Mouse (Mus musculus): Measurements from ENCODE around the gene Cutc. TPM values are rescaled to one million over a fixed set of nuclear protein-coding genes. Genes with fewer than 3 reads are reported as not detected.
A peak's percentile ranks its signal among the peaks of the same experiment; 100 is the strongest.

The Cutc gene
- polyA plus RNA-seq, 2 experiments: 6.7 to 9.7 TPM

- TF ChIP-seq EP300 (IDR thresholded peaks at IDR 0.05; ENCODE audit: low read depth) (no peak), CTCF (IDR thresholded peaks at IDR 0.05; ENCODE audit: low read depth) (no peak)
- Histone ChIP-seq H3K27ac (no peak overlapping the region), H3K36me3 (replicated peaks; ENCODE audit: control insufficient read depth, insufficient read depth, low read depth) (no peaks in the 10 kb centered on the region), H3K4me2 (ENCODE audit: low read depth) (no peak overlapping the region), H3K27me3 (ENCODE audit: control insufficient read depth, insufficient read depth, low read length) (no peaks in the 10 kb centered on the region), H3K4me3 (ENCODE audit: insufficient read depth in 1 of 2, low read depth in 2 of 2, low read length in 2 of 2) (no peak overlapping the region), H3K4me1 (replicated peaks; ENCODE audit: control insufficient read depth in 2 of 2, insufficient read depth in 2 of 2, low read length in 1 of 2) (no peaks in the 10 kb centered on the region; a peak in 1 of 4 replicates), H3K9ac (replicated peaks) (no peak overlapping the region), H3K9me3 (ENCODE audit: control insufficient read depth, low read length) (no peaks in the 10 kb centered on the region)
- 17% methylated on average over 9 of the region's 9 CpGs for WGBS (ENCODE audit: insufficient replicate concordance)
- DNase-seq (ENCODE audit: low read depth in 3 of 3, low spot score in 3 of 3) (no peak), ATAC-seq (ENCODE audit: insufficient read depth) (no peak)
These were observed 48.7 kb downstream of the Cutc start for GRCm38 (mm10) chr19:43801427-43802051.

GRCm38 (mm10) chr19:43803866-43804265, 51.1 kb downstream of the Cutc start:
- WGBS (ENCODE audit: insufficient replicate concordance): 73% methylated on average over 10 of the region's 10 CpGs

GRCm38 (mm10) chr19:43809331-43809730, 56.5 kb downstream of the Cutc start:
- no peak for TF ChIP-seq EP300 (IDR thresholded peaks at IDR 0.05; ENCODE audit: low read depth)
- no peak for TF ChIP-seq CTCF (IDR thresholded peaks at IDR 0.05; ENCODE audit: low read depth)
- DNase-seq (ENCODE audit: low read depth in 3 of 3, low spot score in 3 of 3) (no peak), ATAC-seq (ENCODE audit: insufficient read depth) (no peak)
- peaks cover 0 to 6% of the 10 kb centered on the region in 2 experiments; a peak in 1 of 4 replicates for H3K4me1 ChIP-seq (replicated peaks; ENCODE audit: control insufficient read depth in 2 of 2, insufficient read depth in 2 of 2, low read length in 1 of 2)
- H3K27me3 ChIP-seq (ENCODE audit: control insufficient read depth, insufficient read depth, low read length): no peaks in the 10 kb centered on the region
- 38% methylated on average over 4 of the region's 4 CpGs for WGBS (ENCODE audit: insufficient replicate concordance)
- no peaks in the 10 kb centered on the region for H3K36me3 ChIP-seq (replicated peaks; ENCODE audit: control insufficient read depth, insufficient read depth, low read depth)
- no peak overlapping the region for H3K27ac ChIP-seq
- H3K9me3 ChIP-seq (ENCODE audit: control insufficient read depth, low read length): no peaks in the 10 kb centered on the region
- no peak overlapping the region for H3K9ac ChIP-seq (replicated peaks)
- no peak overlapping the region for H3K4me3 ChIP-seq (ENCODE audit: insufficient read depth in 1 of 2, low read depth in 2 of 2, low read length in 2 of 2)
- no peak overlapping the region for H3K4me2 ChIP-seq (ENCODE audit: low read depth)

More at GRCm38 (mm10) chr19:43803866-43804265, 51.1 kb downstream of the Cutc start:
- Histone ChIP-seq H3K4me1 (replicated peaks; ENCODE audit: control insufficient read depth in 2 of 2, insufficient read depth in 2 of 2, low read length in 1 of 2) (no peaks in the 10 kb centered on the region; a peak in 1 of 4 replicates), H3K27me3 (ENCODE audit: control insufficient read depth, insufficient read depth, low read length) (no peaks in the 10 kb centered on the region), H3K4me2 (ENCODE audit: low read depth) (no peak overlapping the region), H3K36me3 (replicated peaks; ENCODE audit: control insufficient read depth, insufficient read depth, low read depth) (no peaks in the 10 kb centered on the region), H3K9me3 (ENCODE audit: control insufficient read depth, low read length) (no peaks in the 10 kb centered on the region), H3K27ac (no peak overlapping the region), H3K4me3 (ENCODE audit: insufficient read depth in 1 of 2, low read depth in 2 of 2, low read length in 2 of 2) (no peak overlapping the region), H3K9ac (replicated peaks) (no peak overlapping the region)
- no peak for ATAC-seq (ENCODE audit: insufficient read depth)
- no peak for DNase-seq (ENCODE audit: low read depth in 3 of 3, low spot score in 3 of 3)
- TF ChIP-seq EP300 (IDR thresholded peaks at IDR 0.05; ENCODE audit: low read depth): no peak
- TF ChIP-seq CTCF (IDR thresholded peaks at IDR 0.05; ENCODE audit: low read depth): no peak

- Histone ChIP-seq H3K27ac (no peak overlapping the region), H3K4me1 (replicated peaks; ENCODE audit: control insufficient read depth in 2 of 2, insufficient read depth in 2 of 2, low read length in 1 of 2) (peaks cover 0 to 6% of the 10 kb centered on the region in 2 experiments; a peak in 1 of 4 replicates), H3K9ac (replicated peaks) (no peak overlapping the region), H3K4me2 (ENCODE audit: low read depth) (no peak overlapping the region), H3K9me3 (ENCODE audit: control insufficient read depth, low read length) (no peaks in the 10 kb centered on the region), H3K36me3 (replicated peaks; ENCODE audit: control insufficient read depth, insufficient read depth, low read depth) (no peaks in the 10 kb centered on the region), H3K27me3 (ENCODE audit: control insufficient read depth, insufficient read depth, low read length) (no peaks in the 10 kb centered on the region), H3K4me3 (ENCODE audit: insufficient read depth in 1 of 2, low read depth in 2 of 2, low read length in 2 of 2) (no peak overlapping the region)
- ATAC-seq (ENCODE audit: insufficient read depth): no peak
- WGBS (ENCODE audit: insufficient replicate concordance): 66% methylated on average over 4 of the region's 4 CpGs
- DNase-seq (ENCODE audit: low read depth in 3 of 3, low spot score in 3 of 3): peak in 1 of 3 experiments; percentile 3
- TF ChIP-seq CTCF (IDR thresholded peaks at IDR 0.05; ENCODE audit: low read depth) (no peak), EP300 (IDR thresholded peaks at IDR 0.05; ENCODE audit: low read depth) (no peak)
These were observed 58.6 kb downstream of the Cutc start for GRCm38 (mm10) chr19:43811419-43811818.

GRCm38 (mm10) chr19:43813315-43813714, 60.5 kb downstream of the Cutc start:
- Histone ChIP-seq H3K9me3 (ENCODE audit: control insufficient read depth, low read length) (no peaks in the 10 kb centered on the region), H3K9ac (replicated peaks) (no peak overlapping the region), H3K4me2 (ENCODE audit: low read depth) (no peak overlapping the region), H3K4me1 (replicated peaks; ENCODE audit: control insufficient read depth in 2 of 2, insufficient read depth in 2 of 2, low read length in 1 of 2) (peaks cover 0 to 6% of the 10 kb centered on the region in 2 experiments; a peak in 1 of 4 replicates), H3K36me3 (replicated peaks; ENCODE audit: control insufficient read depth, insufficient read depth, low read depth) (no peaks in the 10 kb centered on the region), H3K27me3 (ENCODE audit: control insufficient read depth, insufficient read depth, low read length) (no peaks in the 10 kb centered on the region), H3K27ac (no peak overlapping the region), H3K4me3 (ENCODE audit: insufficient read depth in 1 of 2, low read depth in 2 of 2, low read length in 2 of 2) (no peak overlapping the region)
- no peak for ATAC-seq (ENCODE audit: insufficient read depth)
- 55% methylated on average over 10 of the region's 10 CpGs for WGBS (ENCODE audit: insufficient replicate concordance)
- TF ChIP-seq EP300 (IDR thresholded peaks at IDR 0.05; ENCODE audit: low read depth) (no peak), CTCF (IDR thresholded peaks at IDR 0.05; ENCODE audit: low read depth) (no peak)
- DNase-seq (ENCODE audit: low read depth in 3 of 3, low spot score in 3 of 3): no peak
